Mouse (Mus musculus) heart, adult 2 months (tissue): ENCODE data around the gene Dync1li1. TPM values are rescaled to one million over a fixed set of nuclear protein-coding genes. Genes with fewer than 3 reads are reported as not detected.
"Not testable (repeated sequence)": the region's sequence is repeated elsewhere in the genome, so short reads cannot be mapped to it uniquely, and the experiment has no call there.

Experiments used
- DNase-seq, 2 experiments: peaks; one replicate each; pipeline ENCODE4 v3.0.0; 2021
- H3K27ac ChIP-seq: fragments of 200-600 bp; 2 replicates; pipeline ENCODE4 v1.8.1; 2022
- H3K27me3 ChIP-seq: fragments of 200-500 bp; 2 replicates; pipeline ENCODE4 v1.6.1; 2012; ENCODE audit warnings: mild to moderate bottlenecking, low read length, inconsistent platforms, mixed read lengths; ENCODE audit not compliant: control insufficient read depth, insufficient read depth
- H3K36me3 ChIP-seq: fragments of 200-500 bp; 2 replicates; pipeline ENCODE4 v1.6.1; 2012; ENCODE audit warnings: low read length, inconsistent platforms; ENCODE audit not compliant: control insufficient read depth, insufficient read depth
- H3K4me1 ChIP-seq: fragments of 200-500 bp; 2 replicates; pipeline ENCODE4 v1.6.1; 2011; ENCODE audit warnings: low read length; ENCODE audit not compliant: control insufficient read depth, insufficient read depth
- H3K4me3 ChIP-seq: fragments of 200-600 bp; 2 replicates; pipeline ENCODE4 v1.8.1; 2022
- H3K79me2 ChIP-seq: fragments of 200-500 bp; replicated peaks from 2 replicates; pipeline ENCODE4 v1.6.1; 2012; ENCODE audit warnings: mild to moderate bottlenecking, inconsistent platforms, low read length, moderate library complexity, mixed read lengths; ENCODE audit not compliant: control insufficient read depth, insufficient read depth
- H3K9ac ChIP-seq: fragments of 200-500 bp; 2 replicates; pipeline ENCODE4 v1.6.1; 2012; ENCODE audit warnings: low read depth, mild to moderate bottlenecking, control low read depth, inconsistent platforms, low read length, mixed read lengths
- CTCF ChIP-seq: fragments of 200-600 bp; IDR thresholded peaks from 2 replicates; pipeline ENCODE4 v1.8.1; 2022; ENCODE audit warnings: antibody characterized with exemption, mild to moderate bottlenecking, moderate library complexity
- EP300 ChIP-seq: fragments of 200-500 bp; IDR thresholded peaks from 2 replicates; pipeline ENCODE4 v1.6.1; 2011; ENCODE audit warnings: low read depth, low read length, control low read depth; ENCODE audit not compliant: insufficient read depth
- POLR2A ChIP-seq: fragments of 200-500 bp; IDR thresholded peaks from 2 replicates; pipeline ENCODE4 v1.6.1; 2011; ENCODE audit warnings: mild to moderate bottlenecking, low read depth, low read length, control low read depth; ENCODE audit not compliant: insufficient read depth
- WGBS: fragments of 180-500 bp; shearing (Covaris S2); methylation state at CpG from one replicate; pipeline ENCODE4 v1.1.7; 2018; 5-methylcytosine and 5-hydroxymethylcytosine counted together
- intact Hi-C: fragments of 180-260 bp; cut with DNase I; formaldehyde crosslinking; loops from one replicate; pipeline ENCODE4 v1.15.1; 2025
- polyA plus RNA-seq: library from polyadenylated mRNA; depleted of rRNA; stranded (reverse); fragments of >200 nt; gene quantifications from 2 replicates; pipeline ENCODE4 v1.2.3, GENCODE M21; 2012
- total RNA-seq, 2 experiments: library from RNA; stranded (reverse); gene quantifications; 2 replicates each; pipeline ENCODE4 v1.2.3; 2021

Gene Dync1li1
- total and polyA plus RNA-seq, 3 experiments: 22.4 to 68.2 (median 64.3) TPM

- no peak overlapping the region for H3K4me3 ChIP-seq
- TF ChIP-seq CTCF: no peak
- no peak for TF ChIP-seq POLR2A
- no peak for TF ChIP-seq EP300
- no peak overlapping the region for H3K9ac ChIP-seq
- intact Hi-C loops: loop anchor here (1.0 kb wide), 1 partner anchor 80 kb away; no protein-coding TSS in a partner anchor
- no peaks in the 10 kb centered on the region for H3K36me3 ChIP-seq
- 76% methylated on average over 28 of the region's 28 CpGs for WGBS
- H3K4me1 ChIP-seq: no peaks in the 10 kb centered on the region
- DNase-seq: no peak
- H3K27me3 ChIP-seq: no peaks in the 10 kb centered on the region
- no peaks in the 10 kb centered on the region for H3K79me2 ChIP-seq
- H3K27ac ChIP-seq: no peak overlapping the region
These were observed 40.8 kb upstream of the Dync1li1 start for GRCm38 (mm10) chr9:114647506-114648432.

DNA sequence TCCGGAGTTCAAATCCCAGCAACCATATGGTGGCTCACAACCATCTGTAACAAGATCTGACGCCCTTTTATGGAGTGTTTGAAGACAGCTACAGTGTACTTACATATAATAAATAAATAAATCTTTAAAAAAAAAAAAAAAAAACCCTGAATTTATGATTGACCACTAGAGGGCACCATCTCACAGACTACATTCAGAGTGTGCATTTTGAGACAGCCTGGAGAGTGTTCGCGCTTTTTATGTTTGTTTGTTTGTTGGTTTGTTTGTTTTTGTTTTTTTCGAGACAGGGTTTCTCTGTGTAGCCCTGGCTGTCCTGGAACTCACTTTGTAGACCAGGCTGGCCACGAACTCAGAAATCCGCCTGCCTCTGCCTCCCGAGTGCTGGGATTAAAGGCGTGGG is 40.1 kb upstream of the Dync1li1 start:
- intact Hi-C loops: loop anchor here (1.0 kb wide), 1 partner anchor 79 kb away; no protein-coding TSS in a partner anchor
- 33% methylated on average over 9 of the region's 9 CpGs for WGBS

GRCm38 (mm10) chr9:114649371-114649770 is 39.2 kb upstream of the Dync1li1 start:
- H3K36me3 ChIP-seq: no peaks in the 10 kb centered on the region
- H3K4me1 ChIP-seq: no peaks in the 10 kb centered on the region
- H3K27ac ChIP-seq: no peak overlapping the region
- H3K9ac ChIP-seq: no peak overlapping the region
- TF ChIP-seq POLR2A (no peak), EP300 (no peak), CTCF (no peak)
- intact Hi-C loops: no loop called here
- 53% methylated on average over 5 of the region's 5 CpGs for WGBS
- DNase-seq: no peak
- H3K4me3 ChIP-seq: no peak overlapping the region
- H3K27me3 ChIP-seq: no peaks in the 10 kb centered on the region
- H3K79me2 ChIP-seq: no peaks in the 10 kb centered on the region

More for the DNA sequence above, 40.1 kb upstream of the Dync1li1 start:
- H3K27ac ChIP-seq, H3K79me2 ChIP-seq, H3K4me3 ChIP-seq, H3K9ac ChIP-seq, DNase-seq, H3K4me1 ChIP-seq, H3K36me3 ChIP-seq, H3K27me3 ChIP-seq: not testable (repeated sequence)
- peak; percentile 74 for TF ChIP-seq CTCF

DNA sequence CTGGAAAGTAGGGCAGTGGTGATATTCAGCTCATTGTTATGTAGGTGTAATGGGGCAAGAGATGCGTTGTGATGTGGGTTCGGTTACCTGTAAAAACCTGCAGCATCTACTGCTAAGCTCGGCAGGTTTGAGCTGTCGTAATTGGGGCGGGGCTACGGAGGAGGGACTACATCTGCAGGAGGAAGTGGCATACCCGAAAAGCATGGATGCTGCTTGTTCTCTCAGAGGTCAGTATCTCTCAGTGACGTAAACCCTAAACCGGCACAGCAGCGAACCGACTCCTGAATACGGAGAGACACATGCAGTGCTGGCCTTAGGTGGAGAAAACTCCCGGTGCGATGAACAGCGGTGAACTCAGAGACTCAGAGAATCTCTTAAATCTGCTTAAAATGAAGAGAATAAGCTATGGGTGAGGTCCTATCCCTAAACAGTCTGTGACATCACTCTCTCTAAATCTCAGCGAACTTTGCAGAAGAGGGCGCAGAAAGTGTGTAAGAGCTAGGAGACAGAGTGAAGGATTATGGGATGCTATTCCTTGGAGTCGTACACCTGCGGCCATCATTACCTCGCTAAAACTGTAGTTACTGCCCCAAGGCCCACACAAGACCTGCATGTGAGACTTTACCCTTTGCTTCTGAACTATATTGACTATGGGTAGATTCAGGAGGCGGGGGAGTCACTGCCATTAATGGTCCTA is 37.5 kb upstream of the Dync1li1 start:
- intact Hi-C loops: no loop called here
- Histone ChIP-seq H3K9ac (no peak overlapping the region), H3K27me3 (no peaks in the 10 kb centered on the region), H3K79me2 (no peaks in the 10 kb centered on the region), H3K4me3 (no peak overlapping the region), H3K36me3 (no peaks in the 10 kb centered on the region), H3K27ac (no peak overlapping the region), H3K4me1 (no peaks in the 10 kb centered on the region)
- WGBS: 52% methylated on average over 21 of the region's 21 CpGs
- TF ChIP-seq EP300 (no peak), POLR2A (no peak), CTCF (no peak)
- no peak for DNase-seq

- WGBS: 83% methylated on average over 4 of the region's 4 CpGs
- H3K36me3 ChIP-seq: no peaks in the 10 kb centered on the region
- H3K27me3 ChIP-seq: no peaks in the 10 kb centered on the region
- no peak overlapping the region for H3K9ac ChIP-seq
- no peak overlapping the region for H3K4me3 ChIP-seq
- H3K27ac ChIP-seq: no peak overlapping the region
- H3K4me1 ChIP-seq: no peaks in the 10 kb centered on the region
- intact Hi-C loops: no loop called here
- DNase-seq: no peak
- no peak for TF ChIP-seq EP300
- 0 out of 2 replicates have a peak, but pooled peaks have one; percentile 5 for TF ChIP-seq CTCF
- no peaks in the 10 kb centered on the region for H3K79me2 ChIP-seq
These were observed 33.2 kb upstream of the Dync1li1 start for GRCm38 (mm10) chr9:114655356-114655755.

GRCm38 (mm10) chr9:114656701-114657100 is 31.9 kb upstream of the Dync1li1 start:
- Histone ChIP-seq H3K4me3 (no peak overlapping the region), H3K4me1 (no peaks in the 10 kb centered on the region), H3K9ac (no peak overlapping the region), H3K27me3 (no peaks in the 10 kb centered on the region), H3K36me3 (no peaks in the 10 kb centered on the region), H3K79me2 (no peaks in the 10 kb centered on the region), H3K27ac (no peak overlapping the region)
- WGBS: 70% methylated on average over 3 of the region's 3 CpGs
- no peak for DNase-seq
- no peak for TF ChIP-seq EP300
- TF ChIP-seq CTCF: no peak
- no peak for TF ChIP-seq POLR2A
- intact Hi-C loops: no loop called here
